ENCODE assay signal across 22 mouse cellular contexts in the genomic region with DNA sequence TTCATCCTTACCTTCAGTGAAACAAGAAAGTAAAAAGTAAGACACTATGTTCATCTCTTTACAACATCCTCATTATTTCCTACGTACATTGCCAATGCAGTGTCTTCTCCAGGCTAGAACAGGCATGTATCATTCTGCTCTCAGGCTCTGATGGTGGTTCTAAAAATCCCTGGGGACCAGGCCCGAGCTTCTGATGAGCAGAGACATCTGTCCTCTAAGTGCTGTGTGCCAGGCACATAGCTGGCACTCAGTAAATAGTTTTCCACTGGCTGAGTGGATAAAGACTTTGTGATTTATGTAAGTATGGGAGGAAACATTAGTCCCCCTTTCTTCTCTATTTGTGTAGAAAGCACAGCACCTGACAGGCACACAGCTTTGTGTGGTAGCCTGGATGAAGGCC.
DNase-seq lines count a peak whose midpoint lies in the region; ATAC-seq and TF ChIP-seq lines count a peak whose summit lies in the region.
"Had no signal": no experiment of that assay in that cellular context is flagged by ENCODE, and none has a peak within 500 bp of the region (broad histone marks: within the 10 kb centered on the region; RNA-seq: fewer than 3 reads in every experiment).

No protein-coding gene starts in this region.

- peak; percentile 23 for DNase-seq in hindbrain, embryonic 14.5 days (ENCODE audit: low spot score)
- no peak for DNase-seq in hindbrain, embryonic 10.5 days (ENCODE audit: low spot score)
- peak; percentile 4 for DNase-seq in retina, embryonic 14.5 days (ENCODE audit: low spot score)
- no peak for DNase-seq in retina, postnatal 1 day
- DNase-seq in hindbrain, postnatal 0 days (ENCODE audit: low spot score) = peak; percentile 58
- DNase-seq in left cerebral cortex, adult 2 months (ENCODE audit: extremely low spot score in 1 of 2, low spot score in 2 of 2) = no peak
- DNase-seq: adrenal gland, postnatal 10 days; cerebellum, adult 9-11 months; heart, postnatal 4 days; kidney, adult 8-10 months; kidney, postnatal 10 days; liver, postnatal 0 days; thymus, postnatal 36 days had no signal

- H3K36me3 ChIP-seq in hindbrain, embryonic 14.5 days (replicated peaks; ENCODE audit: control insufficient read depth, insufficient read depth) = no peaks in the 10 kb centered on the region
- no peaks in the 10 kb centered on the region for H3K36me3 ChIP-seq in hindbrain, embryonic 10.5 days
- H3K36me3 ChIP-seq in hindbrain, postnatal 0 days (ENCODE audit: insufficient read depth, low read length) = no peaks in the 10 kb centered on the region
- H3K36me3 ChIP-seq: embryonic facial prominence, embryonic 10.5 days; heart, embryonic 15.5 days; intestine, embryonic 15.5 days; limb, embryonic 12.5 days; midbrain, embryonic 10.5 days had no signal

- no peak for TF ChIP-seq CTCF in hindbrain, postnatal 0 days (IDR thresholded peaks at IDR 0.05; ENCODE audit: low read depth)
- TF ChIP-seq CTCF in left cerebral cortex, adult 2 months (IDR thresholded peaks at IDR 0.05) = no peak

- H3K9ac ChIP-seq in hindbrain, embryonic 14.5 days = no peak overlapping the region
- H3K9ac ChIP-seq in hindbrain, postnatal 0 days (replicated peaks; ENCODE audit: low read length) = no peak overlapping the region
- H3K9ac ChIP-seq: heart, embryonic 15.5 days; intestine, embryonic 15.5 days; limb, embryonic 12.5 days; liver, postnatal 0 days had no signal

- no peak overlapping the region for H3K27ac ChIP-seq in hindbrain, embryonic 14.5 days
- H3K27ac ChIP-seq in hindbrain, embryonic 10.5 days = no peak overlapping the region
- H3K27ac ChIP-seq in hindbrain, postnatal 0 days = no peak overlapping the region
- no peak overlapping the region for H3K27ac ChIP-seq in left cerebral cortex, adult 2 months
- H3K27ac ChIP-seq: embryonic facial prominence, embryonic 10.5 days; heart, embryonic 15.5 days; intestine, embryonic 15.5 days; limb, embryonic 12.5 days; macrophage; midbrain, embryonic 10.5 days had no signal

- intact Hi-C loops in left cerebral cortex, adult 2 months (cut with DNase I) = no loop called here

- H3K4me3 ChIP-seq in hindbrain, embryonic 14.5 days (replicated peaks; ENCODE audit: low read length) = no peak overlapping the region
- H3K4me3 ChIP-seq in hindbrain, embryonic 10.5 days = no peak overlapping the region
- H3K4me3 ChIP-seq in hindbrain, postnatal 0 days (ENCODE audit: low read length) = no peak overlapping the region
- H3K4me3 ChIP-seq in left cerebral cortex, adult 2 months = no peak overlapping the region
- H3K4me3 ChIP-seq: embryonic facial prominence, embryonic 10.5 days; heart, embryonic 15.5 days; intestine, embryonic 15.5 days; limb, embryonic 12.5 days; midbrain, embryonic 10.5 days had no signal

- no peaks in the 10 kb centered on the region for H3K27me3 ChIP-seq in hindbrain, embryonic 14.5 days (ENCODE audit: control insufficient read depth, insufficient read depth, low read length)
- no peaks in the 10 kb centered on the region for H3K27me3 ChIP-seq in hindbrain, embryonic 10.5 days (ENCODE audit: insufficient read depth, poor library complexity, severe bottlenecking)
- no peaks in the 10 kb centered on the region for H3K27me3 ChIP-seq in hindbrain, postnatal 0 days (ENCODE audit: insufficient read depth, low read length)
- H3K27me3 ChIP-seq: heart, embryonic 15.5 days; intestine, embryonic 15.5 days; limb, embryonic 12.5 days had no signal

- WGBS in hindbrain, embryonic 14.5 days = 56% methylated on average over 2 of the region's 2 CpGs
- 80% methylated on average over 2 of the region's 2 CpGs for WGBS in hindbrain, embryonic 10.5 days
- 34% methylated on average over 2 of the region's 2 CpGs for whole genome bisulfite sequencing in hindbrain, postnatal 0 days

- no peaks in the 10 kb centered on the region for H3K9me3 ChIP-seq in hindbrain, embryonic 14.5 days (ENCODE audit: control insufficient read depth, low read length)
- H3K9me3 ChIP-seq in hindbrain, embryonic 10.5 days = no peaks in the 10 kb centered on the region
- H3K9me3 ChIP-seq in hindbrain, postnatal 0 days (ENCODE audit: low read length) = no peaks in the 10 kb centered on the region
- H3K9me3 ChIP-seq: embryonic facial prominence, embryonic 10.5 days; heart, embryonic 15.5 days; intestine, embryonic 15.5 days; limb, embryonic 12.5 days; midbrain, embryonic 10.5 days had no signal

- H3K4me1 ChIP-seq in hindbrain, embryonic 14.5 days (replicated peaks; ENCODE audit: control insufficient read depth, insufficient read depth, low read length) = peaks cover 7% of the 10 kb centered on the region; the same call in 1 of the 2 replicates
- H3K4me1 ChIP-seq in hindbrain, embryonic 10.5 days (replicated peaks) = no peaks in the 10 kb centered on the region
- H3K4me1 ChIP-seq in hindbrain, postnatal 0 days (ENCODE audit: insufficient read depth, low read length) = no peaks in the 10 kb centered on the region
- H3K4me1 ChIP-seq: intestine, embryonic 15.5 days; midbrain, embryonic 10.5 days had no signal

- no peak overlapping the region for H3K4me2 ChIP-seq in hindbrain, embryonic 14.5 days (replicated peaks)
- no peak overlapping the region for H3K4me2 ChIP-seq in hindbrain, postnatal 0 days (ENCODE audit: low read depth, low read length)
- H3K4me2 ChIP-seq: heart, embryonic 15.5 days; intestine, embryonic 15.5 days; limb, embryonic 12.5 days; liver, embryonic 11.5 days had no signal

- ATAC-seq in hindbrain, embryonic 14.5 days (ENCODE audit: low FRiP score) = peak; percentile 54
- peak; percentile 76 for ATAC-seq in hindbrain, postnatal 0 days
- no peak for ATAC-seq in megakaryocyte-erythroid progenitor cell, adult 5-6 weeks (replicated peaks; ENCODE audit: low FRiP score, low TSS enrichment, poor library complexity, severe bottlenecking)
- ATAC-seq: intestine, embryonic 15.5 days; liver, postnatal 0 days; lung, postnatal 0 days had no signal

Comparison
In these comparisons a context has a peak if more than half of its experiments do, and no peak if none do; other contexts are left out.
1. DNase-seq: peak in hindbrain, embryonic 14.5 days (single experiment), retina, embryonic 14.5 days (single experiment) and hindbrain, postnatal 0 days (single experiment); none in hindbrain, embryonic 10.5 days (single experiment), retina, postnatal 1 day (single experiment) and left cerebral cortex, adult 2 months (0 of 2).